Comparison of ENCODE assay signal across 22 mouse cellular contexts in genomic region chr8:80307761-80308160, GRCm38 (mm10).
DNase-seq lines count a peak whose midpoint lies in the region; ATAC-seq and TF ChIP-seq lines count a peak whose summit lies in the region.
"Had no signal": no experiment of that assay in that cellular context is flagged by ENCODE, and none has a peak within 500 bp of the region (broad histone marks: within the 10 kb centered on the region; RNA-seq: fewer than 3 reads in every experiment).

No protein-coding gene starts in this region.

- WGBS in limb, embryonic 11.5 days, result 82% methylated on average over 4 of the region's 4 CpGs
- WGBS in limb, embryonic 10.5 days, result 82% methylated on average over 4 of the region's 4 CpGs
- WGBS in lung, embryonic 15.5 days, result 26% methylated on average over 4 of the region's 4 CpGs
- WGBS in lung, postnatal 0 days, result 28% methylated on average over 4 of the region's 4 CpGs
- 49% methylated on average over 4 of the region's 4 CpGs for WGBS in lung, adult 2 months

- no peak for TF ChIP-seq POLR2A in lung, adult 2 months (IDR thresholded peaks at IDR 0.05; ENCODE audit: borderline replicate concordance, extremely low read depth, low read depth, low read length)

- no peaks in the 10 kb centered on the region for H3K36me3 ChIP-seq in limb, embryonic 11.5 days (ENCODE audit: control insufficient read depth, insufficient read depth, low read length)
- no peaks in the 10 kb centered on the region for H3K36me3 ChIP-seq in limb, embryonic 10.5 days
- H3K36me3 ChIP-seq in lung, embryonic 15.5 days, result no peaks in the 10 kb centered on the region
- no peaks in the 10 kb centered on the region for H3K36me3 ChIP-seq in lung, postnatal 0 days (ENCODE audit: insufficient read depth, low read length)
- H3K36me3 ChIP-seq: embryonic facial prominence, embryonic 13.5 days; embryonic facial prominence, embryonic 15.5 days; forebrain, embryonic 10.5 days; forebrain, embryonic 12.5 days had no signal

- ATAC-seq in limb, embryonic 11.5 days (ENCODE audit: insufficient number of reproducible peaks, low FRiP score, low TSS enrichment, low read depth), result no peak
- peak; percentile 39; the same call in 1 of the 2 replicates for ATAC-seq in lung, embryonic 15.5 days (ENCODE audit: borderline replicate concordance, extremely low read depth, low FRiP score, low TSS enrichment)
- 0 out of 2 replicates have a peak, but pooled peaks have one; percentile 12 for ATAC-seq in lung, postnatal 0 days
- ATAC-seq: forebrain, embryonic 14.5 days had no signal

- DNase-seq in limb, embryonic 11.5 days (ENCODE audit: low spot score), result peak; percentile 1
- DNase-seq in limb, embryonic 10.5 days (ENCODE audit: low spot score), result no peak
- no peak for DNase-seq in lung, postnatal 25 days (ENCODE audit: low spot score)
- no peak for DNase-seq in lung, postnatal 0 days (ENCODE audit: low spot score)
- no peak for DNase-seq in lung, adult 2 months
- DNase-seq: adrenal gland, adult 2 months; adrenal gland, postnatal 10 days; adrenal gland, postnatal 25 days; cerebellum, adult 11 months; cerebellum, adult 18-20 months; cerebellum, adult 8-10 months; cerebellum, adult 9-11 months; cerebellum, postnatal 14 days; cerebellum, postnatal 36 days; embryo, embryonic 11 days had no signal

- H3K4me3 ChIP-seq in limb, embryonic 11.5 days (ENCODE audit: low read depth, low read length), result no peak overlapping the region
- no peak overlapping the region for H3K4me3 ChIP-seq in limb, embryonic 10.5 days
- H3K4me3 ChIP-seq in lung, embryonic 15.5 days, result no peak overlapping the region
- H3K4me3 ChIP-seq in lung, postnatal 0 days (ENCODE audit: low read depth, low read length), result no peak overlapping the region
- no peak overlapping the region for H3K4me3 ChIP-seq in lung, adult 2 months (replicated peaks; ENCODE audit: extremely low read depth, low read depth, low read length)
- H3K4me3 ChIP-seq: embryonic facial prominence, embryonic 13.5 days; embryonic facial prominence, embryonic 15.5 days; erythroblast, embryonic 14.5 days; forebrain, embryonic 10.5 days; forebrain, embryonic 12.5 days had no signal

- no peaks in the 10 kb centered on the region for H3K27me3 ChIP-seq in limb, embryonic 11.5 days (ENCODE audit: control insufficient read depth, insufficient read depth, low read length)
- H3K27me3 ChIP-seq in limb, embryonic 10.5 days (ENCODE audit: low read depth, poor library complexity, severe bottlenecking), result peaks cover 29% of the 10 kb centered on the region
- no peaks in the 10 kb centered on the region for H3K27me3 ChIP-seq in lung, embryonic 15.5 days
- no peaks in the 10 kb centered on the region for H3K27me3 ChIP-seq in lung, postnatal 0 days (replicated peaks; ENCODE audit: insufficient read depth, low read length)
- H3K27me3 ChIP-seq: embryonic facial prominence, embryonic 13.5 days; embryonic facial prominence, embryonic 15.5 days had no signal

- TF ChIP-seq EP300 in lung, postnatal 0 days (IDR thresholded peaks at IDR 0.05), result no peak

- H3K9ac ChIP-seq in limb, embryonic 11.5 days (ENCODE audit: low read length), result no peak overlapping the region
- H3K9ac ChIP-seq in lung, embryonic 15.5 days, result no peak overlapping the region
- H3K9ac ChIP-seq in lung, postnatal 0 days (replicated peaks; ENCODE audit: low read depth), result no peak overlapping the region
- H3K9ac ChIP-seq: embryonic facial prominence, embryonic 13.5 days; embryonic facial prominence, embryonic 15.5 days; forebrain, embryonic 12.5 days had no signal

- no peaks in the 10 kb centered on the region for H3K9me3 ChIP-seq in limb, embryonic 11.5 days (ENCODE audit: control insufficient read depth, low read length)
- no peaks in the 10 kb centered on the region for H3K9me3 ChIP-seq in limb, embryonic 10.5 days (replicated peaks)
- H3K9me3 ChIP-seq in lung, embryonic 15.5 days, result no peaks in the 10 kb centered on the region
- no peaks in the 10 kb centered on the region for H3K9me3 ChIP-seq in lung, postnatal 0 days (ENCODE audit: low read length)
- H3K9me3 ChIP-seq: embryonic facial prominence, embryonic 13.5 days; embryonic facial prominence, embryonic 15.5 days; forebrain, embryonic 10.5 days; forebrain, embryonic 12.5 days had no signal

- no peak overlapping the region for H3K27ac ChIP-seq in limb, embryonic 11.5 days (replicated peaks; ENCODE audit: low read depth, low read length)
- H3K27ac ChIP-seq in limb, embryonic 10.5 days, result no peak overlapping the region
- no peak overlapping the region for H3K27ac ChIP-seq in lung, embryonic 15.5 days
- no peak overlapping the region for H3K27ac ChIP-seq in lung, postnatal 0 days (ENCODE audit: low read length)
- H3K27ac ChIP-seq: embryonic facial prominence, embryonic 13.5 days; embryonic facial prominence, embryonic 15.5 days; forebrain, embryonic 10.5 days; forebrain, embryonic 12.5 days had no signal

- no peak for TF ChIP-seq CTCF in lung, postnatal 0 days (IDR thresholded peaks at IDR 0.05)
- no peak for TF ChIP-seq CTCF in lung, adult 2 months (IDR thresholded peaks at IDR 0.05; ENCODE audit: insufficient read depth, low read length)

- no peak overlapping the region for H3K4me2 ChIP-seq in limb, embryonic 11.5 days (ENCODE audit: low read depth, severe bottlenecking)
- H3K4me2 ChIP-seq in lung, embryonic 15.5 days, result no peak overlapping the region
- no peak overlapping the region for H3K4me2 ChIP-seq in lung, postnatal 0 days (replicated peaks; ENCODE audit: low read depth, low read length)
- H3K4me2 ChIP-seq: embryonic facial prominence, embryonic 13.5 days; embryonic facial prominence, embryonic 15.5 days; forebrain, embryonic 12.5 days had no signal

- no peaks in the 10 kb centered on the region for H3K4me1 ChIP-seq in limb, embryonic 11.5 days (ENCODE audit: control insufficient read depth, insufficient read depth, low read length)
- H3K4me1 ChIP-seq in limb, embryonic 10.5 days, result no peaks in the 10 kb centered on the region
- peaks cover 8% of the 10 kb centered on the region; the same call in 1 of the 2 replicates for H3K4me1 ChIP-seq in lung, embryonic 15.5 days
- H3K4me1 ChIP-seq in lung, postnatal 0 days (ENCODE audit: insufficient read depth, low read depth, low read length), result no peaks in the 10 kb centered on the region
- no peaks in the 10 kb centered on the region for H3K4me1 ChIP-seq in lung, adult 2 months (ENCODE audit: control insufficient read depth, insufficient read depth, low read length)
- H3K4me1 ChIP-seq: embryonic facial prominence, embryonic 13.5 days; embryonic facial prominence, embryonic 15.5 days; forebrain, embryonic 10.5 days; forebrain, embryonic 12.5 days had no signal
